Mouse (Mus musculus) erythroblast, embryonic 14.5 days (primary cell): ENCODE measurements at regions not wholly inside any gene's neighbourhood (a gene's known extent, or its start where the extent isn't known, plus 50 kb on each side); places are given as distances from the start of the nearest gene placed in this dataset.

Source experiments
- GATA1 ChIP-seq: IDR thresholded peaks from 2 replicates; pipeline ENCODE4 v1.6.1; 2012; ENCODE audit warnings: low read length, inconsistent platforms, mixed read lengths
- TAL1 ChIP-seq: IDR thresholded peaks from 3 replicates; pipeline ENCODE4 v1.6.1; 2012; ENCODE audit warnings: low read length, inconsistent platforms, mixed read lengths

GRCm38 (mm10) chr10:41000965-41001364, 71.1 kb downstream of the Gpr6 start:
- TF ChIP-seq TAL1 (no peak; the same call in 2 of the 3 replicates), GATA1 (no peak)
